Mouse (Mus musculus) Patski (cell line): ENCODE results near the gene Coq4. TPM values are rescaled to one million over a fixed set of nuclear protein-coding genes. Genes with fewer than 3 reads are reported as not detected.

Experiments used
- ATAC-seq: fragments of 100-300 bp; one replicate; pipeline ENCODE4 v1.8.0; 2021
- CTCF ChIA-PET: fragments of 350-600 bp; sonication (Branson Sonifier 250); formaldehyde crosslinking; loops from one replicate; lab custom pipeline; 2022; ENCODE audit warnings: inconsistent platforms; lab: Charles Lee
- POLR2A ChIA-PET: fragments of 350-600 bp; sonication (Branson Sonifier 250); formaldehyde crosslinking; loops from one replicate; lab custom pipeline; 2022; ENCODE audit warnings: antibody characterized with exemption, inconsistent platforms; lab: Charles Lee
- DNase-seq: peaks from one replicate; pipeline ENCODE4 v3.0.0-alpha.2; 2011; ENCODE audit warnings: low read depth, low spot score
- H3K27me3 ChIP-seq: fragments of 371-371 bp; one replicate; pipeline ENCODE4 v1.5.1; 2021
- CTCF ChIP-seq: fragments of 100-300 bp; IDR thresholded peaks from one replicate; pipeline ENCODE4 v1.5.1; 2021
- in situ Hi-C: fragments of 300-500 bp; cut with MboI; formaldehyde crosslinking; loops from 3 replicates; pipeline ENCODE4 v1.11.1; 2018; ENCODE audit warnings: low pct_unique_long_range_greater_than_20kb, mixed read lengths
- polyA plus RNA-seq: library from polyadenylated mRNA; unstranded; gene quantifications from one replicate; pipeline ENCODE4 v1.2.3, GENCODE M21; 2021

The Coq4 gene
- polyA plus RNA-seq, 1 experiment from 2014 or later: 28.7 TPM

GRCm38 (mm10) chr2:29826318-29826925 lies 39.1 kb downstream of the Coq4 start:
- TF ChIP-seq CTCF: no peak
- POLR2A ChIA-PET: no interaction called here
- ATAC-seq: no peak
- DNase-seq: no peak
- H3K27me3 ChIP-seq: no peaks in the 10 kb centered on the region
- in situ Hi-C loops: no loop called here
- CTCF ChIA-PET: interaction anchor here (0.6 to 1.7 kb wide), 3 partner anchors 9 to 153 kb away, joined by 3 read pairs; no protein-coding TSS in a partner anchor

GRCm38 (mm10) chr2:29826926-29827708 lies 39.8 kb downstream of the Coq4 start:
- TF ChIP-seq CTCF: no peak
- H3K27me3 ChIP-seq: no peaks in the 10 kb centered on the region
- peak; percentile 89 for ATAC-seq
- in situ Hi-C loops: no loop called here
- peak; percentile 69 for DNase-seq
- POLR2A ChIA-PET: interaction anchor here (0.6 to 1.0 kb wide), 2 partner anchors 32 to 795 kb away, joined by 3 to 4 read pairs; no protein-coding TSS in a partner anchor
- CTCF ChIA-PET: interaction anchor here (0.6 to 1.6 kb wide), 2 partner anchors 38 to 152 kb away, joined by 3 read pairs; no protein-coding TSS in a partner anchor

GRCm38 (mm10) chr2:29827709-29828024 lies 40.4 kb downstream of the Coq4 start:
- ChIA-PET POLR2A (interaction anchor here (0.6 to 1.0 kb wide), 2 partner anchors 31 to 794 kb away, joined by 3 to 4 read pairs; no protein-coding TSS in a partner anchor), CTCF (no interaction called here)
- ATAC-seq (no peak), DNase-seq (no peak)
- H3K27me3 ChIP-seq: no peaks in the 10 kb centered on the region
- in situ Hi-C loops: no loop called here
- no peak for TF ChIP-seq CTCF

GRCm38 (mm10) chr2:29831106-29831505 lies 43.8 kb downstream of the Coq4 start:
- in situ Hi-C loops: no loop called here
- POLR2A ChIA-PET: no interaction called here
- TF ChIP-seq CTCF: no peak
- no peak for ATAC-seq
- no peaks in the 10 kb centered on the region for H3K27me3 ChIP-seq
- CTCF ChIA-PET: no interaction called here
- DNase-seq: no peak

- ATAC-seq: no peak
- DNase-seq: no peak
- in situ Hi-C loops: no loop called here
Measured at GRCm38 (mm10) chr2:29833796-29834195, 46.5 kb downstream of the Coq4 start.

GRCm38 (mm10) chr2:29835391-29835899 lies 48.2 kb downstream of the Coq4 start:
- POLR2A ChIA-PET: interaction anchor here (0.6 kb wide), 1 partner anchor 19 kb away, joined by 3 read pairs; no protein-coding TSS in a partner anchor
- no peaks in the 10 kb centered on the region for H3K27me3 ChIP-seq
- CTCF ChIA-PET: no interaction called here
- ATAC-seq (no peak), DNase-seq (no peak)
- in situ Hi-C loops: no loop called here
- no peak for TF ChIP-seq CTCF

More at GRCm38 (mm10) chr2:29833796-29834195, 46.5 kb downstream of the Coq4 start:
- ChIA-PET CTCF (interaction anchor here (1.6 kb wide), 1 partner anchor 16 kb away, joined by 3 read pairs; no protein-coding TSS in a partner anchor), POLR2A (interaction anchor here (0.7 to 1.1 kb wide), 3 partner anchors 16 to 184 kb away, joined by 3 to 5 read pairs (median 4); no protein-coding TSS in a partner anchor)
- no peak for TF ChIP-seq CTCF
- H3K27me3 ChIP-seq: no peaks in the 10 kb centered on the region

- in situ Hi-C loops: no loop called here
- DNase-seq (no peak), ATAC-seq (no peak)
- ChIA-PET CTCF (no interaction called here), POLR2A (interaction anchor here (0.7 kb wide), 1 partner anchor 326 kb away, joined by 3 read pairs; no protein-coding TSS in a partner anchor)
- TF ChIP-seq CTCF: no peak
- no peaks in the 10 kb centered on the region for H3K27me3 ChIP-seq
Measured at GRCm38 (mm10) chr2:29839460-29839859, 52.2 kb downstream of the Coq4 start.

- no peaks in the 10 kb centered on the region for H3K27me3 ChIP-seq
- ChIA-PET POLR2A (no interaction called here), CTCF (interaction anchor here (0.9 kb wide), 1 partner anchor 26 kb away, joined by 3 read pairs; no protein-coding TSS in a partner anchor)
- no peak for TF ChIP-seq CTCF
- DNase-seq (no peak), ATAC-seq (no peak)
- in situ Hi-C loops: no loop called here
Measured at GRCm38 (mm10) chr2:29843231-29844105, 56.2 kb downstream of the Coq4 start.

GRCm38 (mm10) chr2:29844115-29844514 lies 56.8 kb downstream of the Coq4 start:
- ChIA-PET POLR2A (no interaction called here), CTCF (interaction anchor here (0.9 to 1.3 kb wide), 2 partner anchors 26 to 27 kb away, joined by 3 read pairs; no protein-coding TSS in a partner anchor)
- in situ Hi-C loops: no loop called here
- DNase-seq: no peak
- no peak for TF ChIP-seq CTCF
- no peak for ATAC-seq
- H3K27me3 ChIP-seq: no peaks in the 10 kb centered on the region
